Mouse (Mus musculus): ENCODE results near the gene Mrps17. TPM values are rescaled to one million over a fixed set of nuclear protein-coding genes. Genes with fewer than 3 reads are reported as not detected.
"Not testable (repeated sequence)": the region's sequence is repeated elsewhere in the genome, so short reads cannot be mapped to it uniquely, and the experiment has no call there.

Mrps17 gene
- total RNA-seq, 1 experiment, result 147 TPM

DNA sequence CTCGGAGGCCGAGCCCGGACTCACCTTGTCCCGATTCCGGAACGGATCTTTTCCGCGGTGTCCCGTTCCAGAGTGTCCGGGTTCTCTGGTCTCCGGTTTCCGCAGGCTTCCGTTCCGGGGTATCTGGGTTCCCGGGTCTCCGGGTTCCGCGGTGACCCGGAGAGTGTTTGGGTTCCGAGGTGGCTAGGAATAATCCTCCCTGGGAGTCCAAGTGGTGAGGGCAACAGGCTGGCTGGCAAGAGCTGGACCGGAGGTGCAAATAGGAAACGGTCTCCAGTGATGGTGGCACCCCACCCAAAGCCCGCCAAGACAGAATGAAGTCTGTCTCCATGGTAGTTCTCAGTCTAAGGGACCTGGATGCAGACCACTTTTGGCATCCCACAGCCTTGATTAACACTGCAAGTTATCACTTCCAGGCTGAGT lies 45.2 kb upstream of the Mrps17 start, which contains the start of gene Zfp11:
Gene Zfp11 (minus strand): TSS at position 64 of the 423 bp plus-strand sequence.
- peak; percentile 86 for TF ChIP-seq HCFC1 (IDR thresholded peaks at IDR 0.05; ENCODE audit: borderline replicate concordance, insufficient read depth, low read length)
- 0 out of 2 replicates have a peak, but pooled peaks have one; percentile 3 for TF ChIP-seq MAFK (IDR thresholded peaks at IDR 0.05; ENCODE audit: insufficient read depth, low read depth, low read length)
- no peak for TF ChIP-seq ZC3H11A (IDR thresholded peaks at IDR 0.05; ENCODE audit: borderline replicate concordance, low read depth, low read length)
- TF ChIP-seq CHD2 (IDR thresholded peaks at IDR 0.05; ENCODE audit: low read depth, low read length), result peak; percentile 48; the same call in 1 of the 2 replicates
- TF ChIP-seq ZNF384 (IDR thresholded peaks at IDR 0.05; ENCODE audit: low read depth, low read length), result 0 out of 2 replicates have a peak, but pooled peaks have one; percentile 24
- DNase-seq (ENCODE audit: low read depth, low spot score), result peak; percentile 75
- H3K27ac ChIP-seq (ENCODE audit: insufficient read depth, low read depth, low read length, poor library complexity, severe bottlenecking), result no peak within 1 kb of the TSS
- no peaks in the 10 kb centered on the region for H3K9me3 ChIP-seq (ENCODE audit: control insufficient read depth, insufficient read depth, low read depth, low read length)
- in situ Hi-C loops (cut with MboI; ENCODE audit: low sequenced_read_pairs in 2 of 2, unreplicated experiment in 2 of 2), result no loop called here
- H3K4me1 ChIP-seq (ENCODE audit: control insufficient read depth in 2 of 2, insufficient read depth in 2 of 2, low read length in 2 of 2, poor library complexity in 1 of 2), result peaks cover 0 to 4% of the 10 kb centered on the region in 2 experiments; a peak in 1 of 4 replicates
- H3K9ac ChIP-seq (ENCODE audit: insufficient read depth, low read depth, low read length, poor library complexity, severe bottlenecking), result peak within 1 kb of the TSS; percentile 93
- no peaks in the 10 kb centered on the region for H3K36me3 ChIP-seq (ENCODE audit: control insufficient read depth, insufficient read depth, low read length, poor library complexity, severe bottlenecking)
- peak within 1 kb of the TSS; percentile 85 to 91 for H3K4me3 ChIP-seq (ENCODE audit: insufficient read depth in 1 of 2, low read depth in 1 of 2, low read length in 2 of 2, poor library complexity in 1 of 2, severe bottlenecking in 1 of 2)

DNA sequence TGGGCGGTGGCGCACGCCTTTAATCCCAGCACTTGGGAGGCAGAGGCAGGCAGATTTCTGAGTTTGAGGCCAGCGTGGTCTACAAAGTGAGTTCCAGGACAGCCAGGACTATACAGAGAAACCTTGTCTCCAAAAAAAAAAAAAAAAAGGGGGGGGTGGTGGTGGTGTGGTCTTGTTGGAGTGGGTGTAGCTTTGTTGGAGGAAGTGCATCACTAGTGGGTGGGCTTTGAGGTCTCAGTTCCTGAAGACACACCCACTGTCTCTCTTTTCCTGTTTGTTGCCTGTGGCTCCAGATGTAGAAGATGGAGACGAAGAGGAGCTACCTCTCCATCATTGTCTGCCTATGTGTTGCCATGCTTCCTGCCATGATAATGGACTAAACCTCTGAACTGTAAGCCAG lies 30.2 kb upstream of the Mrps17 start:
- H3K4me1 ChIP-seq (ENCODE audit: control insufficient read depth in 2 of 2, insufficient read depth in 2 of 2, low read length in 2 of 2, poor library complexity in 1 of 2); H3K9me3 ChIP-seq (ENCODE audit: control insufficient read depth, insufficient read depth, low read depth, low read length); in situ Hi-C loops (cut with MboI; ENCODE audit: low sequenced_read_pairs in 2 of 2, unreplicated experiment in 2 of 2): not testable (repeated sequence)

DNA sequence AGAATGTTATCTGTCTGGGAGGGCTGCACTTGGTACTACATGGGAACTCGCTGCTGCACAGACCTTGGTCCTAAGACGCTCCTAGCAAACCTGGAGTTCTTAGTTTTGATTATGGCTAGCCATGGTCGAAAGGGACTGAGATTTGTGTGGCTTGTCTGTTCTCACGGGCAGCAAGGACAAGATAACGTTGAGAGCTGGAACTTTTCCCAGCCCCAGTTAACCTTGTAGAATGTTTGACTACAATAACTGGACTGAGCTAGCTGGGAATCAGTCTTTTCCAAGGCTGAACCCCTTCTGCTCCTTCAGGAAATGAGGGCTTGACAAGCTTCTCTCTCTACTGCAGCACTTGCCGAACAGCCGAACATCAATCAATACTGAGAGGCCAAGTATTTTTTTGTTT lies 27.7 kb upstream of the Mrps17 start:
- Histone ChIP-seq H3K4me3 (ENCODE audit: insufficient read depth in 1 of 2, low read depth in 1 of 2, low read length in 2 of 2, poor library complexity in 1 of 2, severe bottlenecking in 1 of 2) (no peak overlapping the region), H3K4me1 (ENCODE audit: control insufficient read depth in 2 of 2, insufficient read depth in 2 of 2, low read length in 2 of 2, poor library complexity in 1 of 2) (0 out of 4 replicates have a peak, but pooled peaks cover 0 to 1% of the 10 kb centered on the region in 2 experiments), H3K9ac (ENCODE audit: insufficient read depth, low read depth, low read length, poor library complexity, severe bottlenecking) (no peak overlapping the region), H3K36me3 (ENCODE audit: control insufficient read depth, insufficient read depth, low read length, poor library complexity, severe bottlenecking) (no peaks in the 10 kb centered on the region), H3K9me3 (ENCODE audit: control insufficient read depth, insufficient read depth, low read depth, low read length) (no peaks in the 10 kb centered on the region), H3K27ac (ENCODE audit: insufficient read depth, low read depth, low read length, poor library complexity, severe bottlenecking) (no peak overlapping the region)
- DNase-seq (ENCODE audit: low read depth, low spot score), result no peak
- TF ChIP-seq ZC3H11A (IDR thresholded peaks at IDR 0.05; ENCODE audit: borderline replicate concordance, low read depth, low read length), result no peak
- no peak for TF ChIP-seq ZNF384 (IDR thresholded peaks at IDR 0.05; ENCODE audit: low read depth, low read length)
- no peak for TF ChIP-seq HCFC1 (IDR thresholded peaks at IDR 0.05; ENCODE audit: borderline replicate concordance, insufficient read depth, low read length)
- TF ChIP-seq CHD2 (IDR thresholded peaks at IDR 0.05; ENCODE audit: low read depth, low read length), result no peak
- TF ChIP-seq MAFK (IDR thresholded peaks at IDR 0.05; ENCODE audit: insufficient read depth, low read depth, low read length), result no peak
- in situ Hi-C loops (cut with MboI; ENCODE audit: low sequenced_read_pairs in 2 of 2, unreplicated experiment in 2 of 2), result no loop called here

More for the DNA sequence above, 30.2 kb upstream of the Mrps17 start:
- TF ChIP-seq ZNF384 (IDR thresholded peaks at IDR 0.05; ENCODE audit: low read depth, low read length), result peak; percentile 83
- DNase-seq (ENCODE audit: low read depth, low spot score); H3K36me3 ChIP-seq (ENCODE audit: control insufficient read depth, insufficient read depth, low read length, poor library complexity, severe bottlenecking); H3K9ac ChIP-seq (ENCODE audit: insufficient read depth, low read depth, low read length, poor library complexity, severe bottlenecking); H3K27ac ChIP-seq (ENCODE audit: insufficient read depth, low read depth, low read length, poor library complexity, severe bottlenecking): not testable (repeated sequence)
- H3K4me3 ChIP-seq (ENCODE audit: insufficient read depth in 1 of 2, low read depth in 1 of 2, low read length in 2 of 2, poor library complexity in 1 of 2, severe bottlenecking in 1 of 2), result peak overlapping the region in 1 of 2 experiments; percentile 62; a peak in 2 of 4 replicates

DNA sequence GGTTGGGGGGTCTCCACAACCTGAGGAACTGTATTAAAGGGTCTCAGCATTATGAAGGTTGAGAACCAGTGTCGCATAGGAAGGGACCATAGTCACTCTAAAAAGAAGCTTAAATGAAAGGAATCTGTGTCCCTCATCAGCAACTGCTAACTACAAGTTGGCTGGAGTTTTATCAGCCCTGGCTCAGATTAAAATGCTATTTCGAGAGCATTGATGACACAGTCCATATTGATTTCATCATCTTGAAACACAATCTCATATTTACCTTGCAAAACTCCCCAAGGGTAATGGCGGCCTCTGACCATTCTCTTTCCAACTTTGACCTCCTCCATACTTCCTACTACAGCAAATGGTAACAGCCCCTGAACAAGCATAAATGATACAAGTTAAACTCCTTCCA lies 24.8 kb upstream of the Mrps17 start:
- TF ChIP-seq HCFC1 (IDR thresholded peaks at IDR 0.05; ENCODE audit: borderline replicate concordance, insufficient read depth, low read length) (no peak), ZNF384 (IDR thresholded peaks at IDR 0.05; ENCODE audit: low read depth, low read length) (no peak), MAFK (IDR thresholded peaks at IDR 0.05; ENCODE audit: insufficient read depth, low read depth, low read length) (no peak), ZC3H11A (IDR thresholded peaks at IDR 0.05; ENCODE audit: borderline replicate concordance, low read depth, low read length) (no peak), CHD2 (IDR thresholded peaks at IDR 0.05; ENCODE audit: low read depth, low read length) (no peak)
- DNase-seq (ENCODE audit: low read depth, low spot score), result no peak
- in situ Hi-C loops (cut with MboI; ENCODE audit: low sequenced_read_pairs in 2 of 2, unreplicated experiment in 2 of 2), result no loop called here
- Histone ChIP-seq H3K9ac (ENCODE audit: insufficient read depth, low read depth, low read length, poor library complexity, severe bottlenecking) (no peak overlapping the region), H3K4me1 (ENCODE audit: control insufficient read depth in 2 of 2, insufficient read depth in 2 of 2, low read length in 2 of 2, poor library complexity in 1 of 2) (0 out of 4 replicates have a peak, but pooled peaks cover 0 to 1% of the 10 kb centered on the region in 2 experiments), H3K4me3 (ENCODE audit: insufficient read depth in 1 of 2, low read depth in 1 of 2, low read length in 2 of 2, poor library complexity in 1 of 2, severe bottlenecking in 1 of 2) (no peak overlapping the region), H3K27ac (ENCODE audit: insufficient read depth, low read depth, low read length, poor library complexity, severe bottlenecking) (no peak overlapping the region), H3K36me3 (ENCODE audit: control insufficient read depth, insufficient read depth, low read length, poor library complexity, severe bottlenecking) (no peaks in the 10 kb centered on the region), H3K9me3 (ENCODE audit: control insufficient read depth, insufficient read depth, low read depth, low read length) (no peaks in the 10 kb centered on the region)

DNA sequence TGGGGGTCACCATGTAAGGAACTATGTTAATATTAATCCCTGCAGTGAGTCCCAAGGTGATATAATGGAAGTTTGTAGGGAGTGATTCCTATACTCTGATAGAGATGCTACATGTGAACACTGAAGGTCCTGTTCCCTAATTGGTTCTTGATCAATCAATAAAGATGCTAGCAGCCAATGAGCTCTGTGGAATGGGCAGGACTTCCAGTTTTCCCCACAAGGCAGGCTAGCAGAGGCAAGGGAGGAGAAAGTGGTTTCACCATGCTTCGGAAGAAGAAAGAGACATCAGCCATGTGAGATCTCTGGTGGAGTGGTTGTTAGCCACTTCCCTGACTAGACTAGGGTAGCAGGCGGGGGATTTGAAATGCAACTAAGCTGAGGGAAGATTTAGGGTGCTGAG lies 14.8 kb upstream of the Mrps17 start:
- peak overlapping the region; percentile 47 to 74; a peak in 3 of 4 replicates for H3K4me3 ChIP-seq (ENCODE audit: insufficient read depth in 1 of 2, low read depth in 1 of 2, low read length in 2 of 2, poor library complexity in 1 of 2, severe bottlenecking in 1 of 2)
- no peak for TF ChIP-seq ZC3H11A (IDR thresholded peaks at IDR 0.05; ENCODE audit: borderline replicate concordance, low read depth, low read length)
- peak; percentile 71 for TF ChIP-seq CHD2 (IDR thresholded peaks at IDR 0.05; ENCODE audit: low read depth, low read length)
- in situ Hi-C loops (cut with MboI; ENCODE audit: low sequenced_read_pairs in 2 of 2, unreplicated experiment in 2 of 2), result no loop called here
- no peak overlapping the region for H3K27ac ChIP-seq (ENCODE audit: insufficient read depth, low read depth, low read length, poor library complexity, severe bottlenecking)
- no peaks in the 10 kb centered on the region for H3K36me3 ChIP-seq (ENCODE audit: control insufficient read depth, insufficient read depth, low read length, poor library complexity, severe bottlenecking)
- H3K9me3 ChIP-seq (ENCODE audit: control insufficient read depth, insufficient read depth, low read depth, low read length), result no peaks in the 10 kb centered on the region
- H3K4me1 ChIP-seq (ENCODE audit: control insufficient read depth in 2 of 2, insufficient read depth in 2 of 2, low read length in 2 of 2, poor library complexity in 1 of 2), result peaks cover 0 to 1% of the 10 kb centered on the region in 2 experiments; a peak in 1 of 4 replicates
- no peak for DNase-seq (ENCODE audit: low read depth, low spot score)
- H3K9ac ChIP-seq (ENCODE audit: insufficient read depth, low read depth, low read length, poor library complexity, severe bottlenecking), result peak overlapping the region; percentile 66; the same call in 1 of the 2 replicates

Data from ES-E14 (cell line).